Mouse (Mus musculus): Measurements from ENCODE around the gene Dhcr7. TPM values are rescaled to one million over a fixed set of nuclear protein-coding genes. Genes with fewer than 3 reads are reported as not detected.

Gene Dhcr7
- polyA plus RNA-seq, 1 experiment = 37.0 TPM

- no peak for DNase-seq (ENCODE audit: low spot score)
Measured at GRCm38 (mm10) chr7:143833581-143834190, 10.7 kb downstream of the Dhcr7 start.

GRCm38 (mm10) chr7:143834316-143834715 lies 11.4 kb downstream of the Dhcr7 start:
- DNase-seq (ENCODE audit: low spot score) = no peak

DNA sequence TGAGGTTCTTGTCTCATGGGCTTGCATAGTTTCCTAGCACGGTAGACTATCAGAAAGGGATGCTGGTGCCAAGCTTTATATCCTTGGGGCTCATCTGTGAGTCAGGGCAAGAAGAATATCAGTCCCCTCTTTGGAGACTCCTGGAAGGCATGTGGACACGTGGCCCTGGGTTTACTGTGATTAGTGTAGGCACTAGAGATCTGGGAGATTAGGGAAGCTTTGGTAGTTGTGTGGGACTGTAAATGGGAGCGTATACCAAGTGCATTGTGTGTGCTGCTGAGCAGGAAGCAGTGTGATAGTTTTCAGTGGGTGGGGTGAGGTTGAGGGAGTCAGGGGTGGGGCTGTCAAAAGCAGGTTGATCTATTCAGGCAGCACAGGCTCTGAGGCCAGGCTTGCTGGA lies 12.0 kb downstream of the Dhcr7 start:
- no peak for DNase-seq (ENCODE audit: low spot score)

DNA sequence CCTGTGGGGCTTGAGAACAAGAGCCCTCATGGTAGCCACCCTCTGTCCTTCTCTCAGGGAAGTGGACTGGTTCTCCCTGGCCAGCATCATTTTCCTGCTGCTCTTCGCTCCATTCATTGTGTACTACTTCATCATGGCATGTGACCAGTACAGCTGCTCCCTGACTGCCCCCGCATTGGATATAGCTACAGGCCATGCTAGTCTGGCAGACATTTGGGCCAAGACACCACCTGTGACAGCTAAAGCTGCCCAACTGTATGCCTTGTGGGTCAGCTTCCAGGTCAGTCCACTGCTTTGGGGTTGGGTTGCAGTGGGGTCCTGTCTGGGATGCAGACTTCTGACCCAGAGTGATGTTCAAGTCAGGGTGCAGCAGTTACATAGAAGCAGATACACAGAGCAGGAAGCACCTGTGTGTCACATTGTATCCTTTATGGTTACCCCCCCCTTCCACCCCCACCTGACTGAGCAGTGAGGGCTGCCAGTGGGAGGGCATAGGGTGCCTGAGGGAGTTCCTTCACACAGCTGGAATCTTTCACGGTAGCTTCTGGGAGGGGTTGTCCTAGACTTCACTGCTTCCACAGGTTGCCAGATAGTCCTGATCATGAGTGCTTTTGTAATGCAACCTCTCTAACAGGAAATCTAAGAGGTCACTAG lies 14.9 kb downstream of the Dhcr7 start:
- no peak for DNase-seq (ENCODE audit: low spot score)

DNA sequence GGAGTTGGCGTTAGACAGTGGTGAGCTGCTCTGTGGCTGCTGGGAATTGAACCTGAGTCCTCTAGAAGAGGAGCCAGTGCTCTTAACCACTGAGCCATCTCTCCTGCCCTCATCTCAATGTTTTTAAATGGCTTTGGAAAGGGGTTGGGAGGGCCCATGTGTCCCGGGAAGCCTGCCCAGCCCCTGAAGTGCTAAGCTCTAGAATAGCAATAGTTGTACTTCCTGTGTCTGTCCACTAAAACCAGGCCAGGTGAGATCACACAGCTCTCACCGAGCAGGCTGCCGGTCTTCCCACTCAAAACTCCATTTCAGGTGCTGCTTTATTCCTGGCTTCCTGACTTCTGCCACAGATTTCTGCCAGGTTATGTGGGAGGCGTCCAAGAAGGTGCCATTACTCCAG lies 17.2 kb downstream of the Dhcr7 start:
- no peak for DNase-seq (ENCODE audit: low spot score)

- DNase-seq (ENCODE audit: low spot score) = no peak
Measured at GRCm38 (mm10) chr7:143841301-143841700, 18.4 kb downstream of the Dhcr7 start.

- no peak for DNase-seq (ENCODE audit: low spot score)
Measured at GRCm38 (mm10) chr7:143848127-143848767, 25.3 kb downstream of the Dhcr7 start.

GRCm38 (mm10) chr7:143848768-143849482 lies 26.0 kb downstream of the Dhcr7 start:
- no peak for DNase-seq (ENCODE audit: low spot score)

DNA sequence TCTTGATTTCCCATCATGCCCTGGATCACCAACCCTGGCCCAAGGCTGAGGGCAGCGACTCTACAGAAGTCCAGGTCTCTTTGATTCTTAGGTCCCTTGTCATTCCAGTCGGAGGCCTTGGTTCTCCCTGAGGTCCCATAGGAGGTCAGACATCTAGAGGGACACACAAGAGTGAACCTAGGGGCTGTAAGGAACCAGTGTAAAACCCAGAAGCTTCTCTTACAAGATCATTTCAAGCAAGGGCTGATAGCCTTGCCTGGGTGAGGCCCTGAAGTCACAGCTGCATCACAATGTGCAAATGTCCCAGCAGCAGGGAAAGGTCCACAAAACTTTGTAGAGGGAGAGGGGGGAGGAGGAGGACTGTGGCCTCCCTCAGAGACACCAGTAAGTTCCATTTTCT lies 43.6 kb downstream of the Dhcr7 start, which contains the start of gene Gm498:
TSS of gene Gm498 (plus strand) at position 301 of the 400 bp plus-strand sequence.
- no peak for DNase-seq (ENCODE audit: low spot score)

DNA sequence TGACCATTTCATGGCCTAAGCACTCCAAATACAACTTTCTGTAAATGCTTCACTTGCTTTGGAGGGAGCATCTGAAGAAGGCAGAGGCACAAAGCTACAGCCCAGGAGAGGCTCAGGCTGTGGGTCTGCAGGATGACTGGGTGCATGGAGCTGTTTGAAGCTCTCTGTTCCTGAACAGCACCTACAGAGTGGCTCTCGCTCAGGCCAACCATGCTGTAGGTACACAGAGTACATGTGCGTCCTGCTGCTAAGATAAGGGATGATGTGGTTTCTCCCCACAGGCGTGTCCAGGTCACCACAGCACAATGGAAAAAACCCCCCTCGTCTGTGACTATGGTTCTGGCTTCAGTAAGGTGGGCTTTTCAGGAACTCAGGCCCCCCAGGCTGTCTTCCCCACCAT lies 45.9 kb downstream of the Dhcr7 start:
- no peak for DNase-seq (ENCODE audit: low spot score)

- DNase-seq (ENCODE audit: low spot score) = no peak
Measured at GRCm38 (mm10) chr7:143883717-143884116, 60.8 kb downstream of the Dhcr7 start.

- no peak for DNase-seq (ENCODE audit: low spot score)
Measured at GRCm38 (mm10) chr7:143891146-143891545, 68.2 kb downstream of the Dhcr7 start.

DNA sequence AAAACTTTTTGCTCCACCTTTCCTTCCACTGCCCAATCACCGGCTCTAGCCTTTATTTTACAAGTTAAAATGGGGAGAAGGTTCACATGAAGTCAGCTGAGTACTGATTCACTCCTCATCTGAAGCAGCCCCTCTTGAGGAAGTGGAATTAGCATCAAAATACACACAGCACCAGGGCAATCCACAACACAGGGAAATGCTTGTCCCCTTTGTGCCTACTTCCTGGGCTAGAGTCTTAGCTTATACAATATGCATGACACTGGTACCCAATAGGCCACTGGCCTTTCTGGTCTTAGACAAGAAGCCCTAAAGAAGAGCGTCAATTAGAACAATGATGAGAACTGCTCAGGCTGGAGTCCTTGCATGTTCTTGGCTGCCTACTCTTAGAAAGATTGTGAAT lies 69.4 kb downstream of the Dhcr7 start:
- no peak for DNase-seq (ENCODE audit: low spot score)

Other genes starting within 250 kb of the Dhcr7 start
- gene Cars, start 223.1 kb upstream of the Dhcr7 start, polyA plus RNA-seq (2012; rRNA removed) = 29.1 and 30.1 TPM in 2 replicates
- gene Tnfrsf26, start 194.4 kb upstream of the Dhcr7 start, polyA plus RNA-seq (2012; rRNA removed) = 1.4 and 1.6 TPM in 2 replicates
- gene Tnfrsf22, start 173.5 kb upstream of the Dhcr7 start, polyA plus RNA-seq (2012; rRNA removed) = 8.3 and 9.4 TPM in 2 replicates
- 5.6 and 6.8 TPM in 2 replicates for gene Tnfrsf23, start 137.3 kb upstream of the Dhcr7 start, polyA plus RNA-seq (2012; rRNA removed)
- gene Osbpl5, start 66.2 kb upstream of the Dhcr7 start, polyA plus RNA-seq (2012; rRNA removed) = 67.2 and 73.7 TPM in 2 replicates
- 0.08 TPM in 1 of 2 replicates, not detected in the other for gene Mrgprg, start 56.2 kb upstream of the Dhcr7 start, polyA plus RNA-seq (2012; rRNA removed)
- gene Mrgpre, start 38.6 kb upstream of the Dhcr7 start, polyA plus RNA-seq (2012; rRNA removed) = 1.2 and 2.1 TPM in 2 replicates
- gene Nadsyn1, start 296 bp upstream of the Dhcr7 start, polyA plus RNA-seq (2012; rRNA removed) = 9.7 and 11.3 TPM in 2 replicates
- gene Gm498, start 43.7 kb downstream of the Dhcr7 start, polyA plus RNA-seq (2012; rRNA removed) = not detected in 2 replicates
- 5.4 and 6.9 TPM in 2 replicates for gene Shank2, start 178.8 kb downstream of the Dhcr7 start, polyA plus RNA-seq (2012; rRNA removed)